In genomic region chr14:60815098-60815497, GRCm38 (mm10) we compare ENCODE assay signal across 24 mouse cellular contexts. TPM values are rescaled to one million over a fixed set of nuclear protein-coding genes. Genes with fewer than 3 reads are reported as not detected.
DNase-seq lines count a peak whose midpoint lies in the region; ATAC-seq lines count a peak whose summit lies in the region.
"Had no signal": no experiment of that assay in that cellular context is flagged by ENCODE, and none has a peak within 500 bp of the region (broad histone marks: within the 10 kb centered on the region; RNA-seq: fewer than 3 reads in every experiment).

No protein-coding gene starts in this region.

- H3K27ac ChIP-seq in lung, embryonic 15.5 days, result no peak overlapping the region
- H3K27ac ChIP-seq: embryonic facial prominence, embryonic 13.5 days; forebrain, embryonic 13.5 days; gastrocnemius, adult 2 months; heart, embryonic 10.5 days; hindbrain, embryonic 13.5 days had no signal

- peaks cover 11% of the 10 kb centered on the region for H3K4me1 ChIP-seq in lung, embryonic 15.5 days
- H3K4me1 ChIP-seq: hindbrain, embryonic 13.5 days had no signal

- H3K36me3 ChIP-seq in lung, embryonic 15.5 days, result 0 out of 2 replicates have a peak, but pooled peaks cover 7% of the 10 kb centered on the region

- ATAC-seq in lung, embryonic 15.5 days (ENCODE audit: borderline replicate concordance, extremely low read depth, low FRiP score, low TSS enrichment), result peak; percentile 49; the same call in 1 of the 2 replicates
- ATAC-seq: CD4-positive, CD25-positive, alpha-beta regulatory T cell, adult 4 months; forebrain, embryonic 13.5 days; forebrain, postnatal 0 days had no signal

- no peak overlapping the region for H3K4me2 ChIP-seq in lung, embryonic 15.5 days
- H3K4me2 ChIP-seq: embryonic facial prominence, embryonic 13.5 days; forebrain, embryonic 13.5 days; hindbrain, embryonic 13.5 days had no signal

- no peak overlapping the region for H3K9ac ChIP-seq in lung, embryonic 15.5 days
- H3K9ac ChIP-seq: embryonic facial prominence, embryonic 13.5 days; forebrain, embryonic 13.5 days; forebrain, postnatal 0 days; hindbrain, embryonic 13.5 days had no signal

- intact Hi-C loops in heart, postnatal 14 days (cut with DNase I), result no loop called here

- H3K27me3 ChIP-seq in lung, embryonic 15.5 days, result no peaks in the 10 kb centered on the region
- H3K27me3 ChIP-seq: embryonic facial prominence, embryonic 13.5 days; forebrain, embryonic 13.5 days; hindbrain, embryonic 13.5 days had no signal

- no peak overlapping the region for H3K4me3 ChIP-seq in lung, embryonic 15.5 days
- H3K4me3 ChIP-seq: embryonic facial prominence, embryonic 13.5 days; forebrain, embryonic 13.5 days; gastrocnemius, adult 2 months; heart, embryonic 10.5 days; hindbrain, embryonic 13.5 days had no signal

- H3K9me3 ChIP-seq in lung, embryonic 15.5 days, result no peaks in the 10 kb centered on the region
- H3K9me3 ChIP-seq: embryonic facial prominence, embryonic 13.5 days; forebrain, embryonic 13.5 days; G1E; heart, embryonic 10.5 days; hindbrain, embryonic 13.5 days had no signal

- WGBS in lung, embryonic 15.5 days, result 65% methylated on average over 5 of the region's 5 CpGs

- peak; percentile 9 for DNase-seq in heart, adult 11 months
- DNase-seq in heart, postnatal 14 days, result no peak
- DNase-seq in lung, postnatal 14 days, result peak; percentile 5
- no peak for DNase-seq in thymus, postnatal 0 days (ENCODE audit: low spot score)
- DNase-seq in yolk sac, embryonic 10.5 days (ENCODE audit: low spot score), result no peak
- no peak for DNase-seq in spleen, postnatal 10 days (ENCODE audit: low spot score in 2 of 2)
- DNase-seq: adrenal gland, adult 8-10 months; B cell, adult 2 months; cerebellum, adult 11-12 months; cerebellum, adult 9-10 months; cerebellum, postnatal 36 days; forebrain, postnatal 0 days; gastrocnemius, adult 2 months; gastrocnemius, postnatal 25 days; heart, adult 18-20 months; heart, postnatal 10 days had no signal

RNA-seq across cellular contexts. Expression of gene Mipep, which starts 30.7 kb away (rescaled TPM):
- 10 to 100 TPM; 51.6 to 52.2 TPM for total RNA-seq in heart, postnatal 14 days (2021)
- polyA plus RNA-seq in lung, embryonic 15.5 days (2015; fragmentation: Nextera tagmentation; extraction: Ambion mirVana), result 23.6 and 25.4 TPM in 2 replicates
- polyA plus RNA-seq in thymus, postnatal 0 days (2015; fragmentation: Nextera tagmentation; extraction: Ambion mirVana), result 13.9 and 15.5 TPM in 2 replicates

RNA-seq across cellular contexts. Expression of gene C1qtnf9, which starts 47.2 kb away (rescaled TPM):
- 10 to 100 TPM; 42.8 to 43.8 TPM for total RNA-seq in heart, postnatal 14 days (2021)
- 0.52 and 1.1 TPM in 2 replicates for polyA plus RNA-seq in lung, embryonic 15.5 days (2015; fragmentation: Nextera tagmentation; extraction: Ambion mirVana)
- polyA plus RNA-seq in thymus, postnatal 0 days (2015; fragmentation: Nextera tagmentation; extraction: Ambion mirVana), result 3.0 and 4.0 TPM in 2 replicates
- total RNA-seq: forebrain, postnatal 0 days; hematopoietic stem cell, adult 5-6 weeks had no signal
- polyA plus RNA-seq: forebrain, postnatal 0 days; G1E had no signal

Comparison
In these comparisons a context has a peak if more than half of its experiments do, and no peak if none do; other contexts are left out.
1. DNase-seq: peak in heart, adult 11 months (single experiment) and lung, postnatal 14 days (single experiment); none in heart, postnatal 14 days (0 of 2), thymus, postnatal 0 days (single experiment), yolk sac, embryonic 10.5 days (single experiment) and spleen, postnatal 10 days (0 of 2).